Comparison of ENCODE assay signal across 8 mouse cellular contexts in the genomic region with DNA sequence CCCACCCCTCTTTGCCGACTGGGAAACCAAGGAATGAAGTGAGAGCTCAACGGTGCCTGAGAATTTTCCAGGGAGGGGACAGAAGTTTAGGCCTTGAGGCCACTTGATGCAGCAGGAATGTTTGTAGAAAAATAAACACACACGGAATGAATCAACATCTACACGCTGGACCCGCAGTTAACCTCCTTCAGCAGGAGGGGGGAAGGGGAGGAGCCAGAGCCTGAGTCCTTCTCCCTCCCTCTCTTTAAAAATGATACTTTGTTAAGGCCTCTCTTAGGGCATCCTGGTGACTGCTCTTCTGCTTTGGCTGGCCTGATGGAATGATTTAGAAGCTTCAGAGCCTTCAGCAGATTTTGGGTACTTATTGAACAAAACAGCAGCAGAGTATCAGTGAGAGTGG.
A peak's percentile ranks its signal among the peaks of the same experiment; 100 is the strongest.
DNase-seq lines count a peak whose midpoint lies in the region; ATAC-seq and TF ChIP-seq lines count a peak whose summit lies in the region.

No protein-coding gene starts in this region.

- 31% methylated on average over 5 of the region's 5 CpGs for WGBS in small intestine, adult 2 months
- WGBS in hindbrain, postnatal 0 days: 48% methylated on average over 5 of the region's 5 CpGs

- no peak for ATAC-seq in megakaryocyte, adult 5-6 weeks (ENCODE audit: poor library complexity, severe bottlenecking)
- ATAC-seq in hindbrain, postnatal 0 days: no peak

- H3K4me2 ChIP-seq in hindbrain, postnatal 0 days (ENCODE audit: low read depth, low read length): no peak overlapping the region

- H3K4me3 ChIP-seq in megakaryocyte, embryonic 14.5 days (replicated peaks): peak overlapping the region; percentile 68
- no peak overlapping the region for H3K4me3 ChIP-seq in small intestine, adult 2 months (ENCODE audit: low read depth, low read length)
- no peak overlapping the region for H3K4me3 ChIP-seq in hindbrain, postnatal 0 days (ENCODE audit: low read length)

- H3K36me3 ChIP-seq in megakaryocyte, embryonic 14.5 days (replicated peaks; ENCODE audit: low read length): no peaks in the 10 kb centered on the region
- H3K36me3 ChIP-seq in small intestine, adult 2 months (ENCODE audit: control insufficient read depth, insufficient read depth, low read length): no peaks in the 10 kb centered on the region
- H3K36me3 ChIP-seq in hindbrain, postnatal 0 days (ENCODE audit: insufficient read depth, low read length): no peaks in the 10 kb centered on the region

- H3K9ac ChIP-seq in hindbrain, postnatal 0 days (replicated peaks; ENCODE audit: low read length): no peak overlapping the region

- no peaks in the 10 kb centered on the region for H3K9me3 ChIP-seq in megakaryocyte, embryonic 14.5 days
- H3K9me3 ChIP-seq in hindbrain, postnatal 0 days (ENCODE audit: low read length): no peaks in the 10 kb centered on the region

- H3K27ac ChIP-seq in small intestine, adult 2 months (ENCODE audit: insufficient read depth, low read depth, low read length): peak overlapping the region; percentile 52
- no peak overlapping the region for H3K27ac ChIP-seq in hindbrain, postnatal 0 days

- peaks cover 42% of the 10 kb centered on the region for H3K27me3 ChIP-seq in megakaryocyte, embryonic 14.5 days (replicated peaks)
- no peaks in the 10 kb centered on the region for H3K27me3 ChIP-seq in small intestine, adult 2 months (ENCODE audit: control insufficient read depth, insufficient read depth, low read length)
- no peaks in the 10 kb centered on the region for H3K27me3 ChIP-seq in hindbrain, postnatal 0 days (ENCODE audit: insufficient read depth, low read length)

- peak; percentile 38 for DNase-seq in embryo, embryonic 9.5 days (ENCODE audit: extremely low spot score)
- peak; percentile 60 to 70 for DNase-seq in kidney, postnatal 4 days
- DNase-seq in hindbrain, postnatal 0 days (ENCODE audit: low spot score): no peak
- DNase-seq in frontal cortex, postnatal 14 days (ENCODE audit: low spot score in 2 of 2): no peak
- no peak for DNase-seq in urinary bladder, postnatal 25 days (ENCODE audit: low spot score)

- no peak for TF ChIP-seq CTCF in small intestine, adult 2 months (IDR thresholded peaks at IDR 0.05; ENCODE audit: extremely low read depth, insufficient read length, insufficient replicate concordance, low read depth, low read length)
- TF ChIP-seq CTCF in hindbrain, postnatal 0 days (IDR thresholded peaks at IDR 0.05; ENCODE audit: low read depth): no peak

- TF ChIP-seq POLR2A in small intestine, adult 2 months (IDR thresholded peaks at IDR 0.05; ENCODE audit: low read depth, low read length): no peak

- H3K4me1 ChIP-seq in megakaryocyte, embryonic 14.5 days: peaks cover 26% of the 10 kb centered on the region
- peaks cover 14% of the 10 kb centered on the region for H3K4me1 ChIP-seq in small intestine, adult 2 months (ENCODE audit: control insufficient read depth, insufficient read depth, insufficient read length, low read length)
- H3K4me1 ChIP-seq in hindbrain, postnatal 0 days (ENCODE audit: insufficient read depth, low read length): no peaks in the 10 kb centered on the region

Comparison
In these comparisons a context has a peak if more than half of its experiments do, and no peak if none do; other contexts are left out.
1. DNase-seq: peak in embryo, embryonic 9.5 days (single experiment) and kidney, postnatal 4 days (2 of 2); none in hindbrain, postnatal 0 days (single experiment), frontal cortex, postnatal 14 days (0 of 2) and urinary bladder, postnatal 25 days (single experiment).